Mouse (Mus musculus) limb, embryonic 12.5 days (tissue): ENCODE results near the gene C1rl. TPM values are rescaled to one million over a fixed set of nuclear protein-coding genes. Genes with fewer than 3 reads are reported as not detected.
"Not testable (repeated sequence)": the region's sequence is repeated elsewhere in the genome, so short reads cannot be mapped to it uniquely, and the experiment has no call there.

Experiments
- ATAC-seq: fragments of 200-750 bp; cut with Nextera tagmentation; 2 replicates; pipeline ENCODE4 v1.8.0; 2017; ENCODE audit warnings: low read depth, moderate TSS enrichment; ENCODE audit not compliant: insufficient number of reproducible peaks, insufficient read depth, low FRiP score, low TSS enrichment
- H3K27ac ChIP-seq: fragments of 300-500 bp; sonication (generic); 2 replicates; pipeline ENCODE4 v1.5.1; 2016; ENCODE audit warnings: mild to moderate bottlenecking, moderate library complexity
- H3K27me3 ChIP-seq: fragments of 300-500 bp; sonication (generic); 2 replicates; pipeline ENCODE4 v1.6.1; 2016; ENCODE audit warnings: mild to moderate bottlenecking, moderate library complexity
- H3K36me3 ChIP-seq: fragments of 300-500 bp; sonication (generic); 2 replicates; pipeline ENCODE4 v1.6.1; 2016; ENCODE audit warnings: mild to moderate bottlenecking, moderate library complexity
- H3K4me1 ChIP-seq: fragments of 300-500 bp; sonication (generic); replicated peaks from 2 replicates; pipeline ENCODE4 v1.6.1; 2016
- H3K4me2 ChIP-seq: fragments of 300-500 bp; sonication (generic); 2 replicates; pipeline ENCODE4 v1.6.1; 2016; ENCODE audit warnings: mild to moderate bottlenecking, moderate library complexity
- H3K4me3 ChIP-seq: fragments of 300-500 bp; sonication (generic); replicated peaks from 2 replicates; pipeline ENCODE4 v1.5.1; 2016; ENCODE audit warnings: mild to moderate bottlenecking
- H3K9ac ChIP-seq: fragments of 300-500 bp; sonication (generic); replicated peaks from 2 replicates; pipeline ENCODE4 v1.6.1; 2016; ENCODE audit warnings: mild to moderate bottlenecking, moderate library complexity
- H3K9me3 ChIP-seq: fragments of 300-500 bp; sonication (generic); 2 replicates; pipeline ENCODE4 v1.6.1; 2016; ENCODE audit warnings: mild to moderate bottlenecking, moderate library complexity
- WGBS: fragments of 180-500 bp; shearing (Covaris S2); methylation state at CpG from one replicate; pipeline ENCODE4 v1.1.7; 2016; 5-methylcytosine and 5-hydroxymethylcytosine counted together
- polyA plus RNA-seq: library from polyadenylated mRNA; unstranded; fragments of >200 nt; fragmentation: Nextera tagmentation; extraction: Ambion mirVana; gene quantifications from 2 replicates; pipeline ENCODE4 v1.2.1, GENCODE M21; 2016

C1rl gene
- polyA plus RNA-seq, 1 experiment from 2014 or later, result 0.63 TPM

DNA sequence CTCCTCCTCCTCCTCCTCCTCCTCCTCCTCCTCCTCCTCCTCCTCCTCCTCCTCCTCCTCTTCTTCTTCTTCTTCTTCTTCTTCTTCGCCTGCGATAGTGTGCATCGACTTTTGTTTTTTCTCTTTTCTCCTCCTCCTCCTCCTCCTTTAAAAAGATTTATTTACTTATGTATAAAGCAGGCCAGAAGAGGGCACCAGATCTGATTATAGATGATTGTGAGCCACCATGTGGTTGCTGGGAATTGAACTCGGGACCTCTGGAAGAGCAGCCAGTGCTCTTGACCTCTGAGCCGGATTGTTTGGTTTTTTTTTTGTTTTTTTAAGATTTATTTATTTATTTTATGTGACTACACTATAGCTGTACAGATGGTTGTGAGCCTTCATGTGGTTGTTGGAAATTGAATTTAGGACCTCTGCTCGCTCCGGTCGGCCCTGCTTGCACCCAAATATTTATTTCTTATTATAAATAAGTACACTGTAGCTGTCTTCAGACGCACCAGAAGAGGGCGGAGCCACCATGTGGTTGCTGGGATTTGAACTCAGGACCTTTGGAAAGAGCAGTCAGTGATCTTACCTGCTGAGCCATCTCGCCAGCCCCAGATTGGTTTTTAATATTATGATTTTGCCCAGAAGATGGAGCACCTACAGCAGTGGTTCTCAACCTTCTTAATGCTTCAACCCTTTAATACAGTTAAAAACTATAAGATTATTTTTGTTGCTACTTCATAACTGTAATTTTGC, 17.4 kb upstream of the C1rl start:
- not testable (repeated sequence) for H3K36me3 ChIP-seq, H3K9ac ChIP-seq, H3K27me3 ChIP-seq, H3K9me3 ChIP-seq, H3K4me2 ChIP-seq, H3K27ac ChIP-seq, H3K4me3 ChIP-seq, ATAC-seq, H3K4me1 ChIP-seq
- WGBS, result 92% methylated on average over 8 of the region's 11 CpGs

DNA sequence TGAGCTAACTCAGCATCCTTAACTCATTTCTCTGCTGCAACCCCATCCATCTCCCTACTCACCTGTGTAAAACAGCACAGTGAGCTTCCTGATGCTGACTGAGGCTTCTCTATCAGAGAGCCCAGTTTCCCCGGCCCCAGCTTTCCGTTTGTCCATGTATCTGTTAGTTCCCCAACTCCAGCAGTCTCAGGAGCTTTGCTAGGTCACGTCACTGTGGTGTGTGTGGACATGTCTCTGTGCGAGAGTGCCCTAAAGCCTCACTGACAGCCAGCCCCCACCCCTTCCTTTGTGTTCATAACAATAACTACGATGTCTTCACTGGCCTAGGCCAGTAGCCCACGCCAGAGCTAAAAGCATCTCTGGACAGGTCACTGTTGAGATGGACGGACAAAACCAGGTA, 16.7 kb upstream of the C1rl start:
- Histone ChIP-seq H3K27me3 (no peaks in the 10 kb centered on the region), H3K27ac (no peak overlapping the region), H3K4me2 (no peak overlapping the region), H3K4me3 (no peak overlapping the region), H3K9ac (no peak overlapping the region), H3K36me3 (no peaks in the 10 kb centered on the region), H3K4me1 (no peaks in the 10 kb centered on the region), H3K9me3 (no peaks in the 10 kb centered on the region)
- no peak for ATAC-seq
- 91% methylated on average over 7 of the region's 7 CpGs for WGBS

DNA sequence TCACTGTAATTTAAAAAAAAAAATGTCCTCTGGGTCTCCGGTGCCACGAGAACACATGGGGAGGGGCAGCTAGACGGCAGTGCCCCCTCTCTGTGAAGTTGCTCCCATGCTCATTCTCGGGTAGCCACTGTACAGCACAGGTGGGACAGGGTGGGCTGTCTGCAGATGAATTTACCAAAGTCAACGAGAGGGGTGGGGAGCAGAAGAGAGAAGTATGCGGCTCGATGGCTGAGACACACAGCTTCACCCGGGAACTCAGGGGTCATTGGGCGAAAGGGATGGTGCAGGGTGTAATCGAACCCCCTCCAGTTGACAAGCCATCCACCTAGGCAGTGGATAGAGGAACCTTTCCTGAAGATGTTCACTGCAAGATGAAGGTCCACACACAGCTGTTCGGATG, 16.1 kb upstream of the C1rl start:
- Histone ChIP-seq H3K4me3 (no peak overlapping the region), H3K27me3 (no peaks in the 10 kb centered on the region), H3K4me1 (no peaks in the 10 kb centered on the region), H3K9me3 (no peaks in the 10 kb centered on the region), H3K9ac (no peak overlapping the region), H3K27ac (no peak overlapping the region), H3K36me3 (no peaks in the 10 kb centered on the region), H3K4me2 (no peak overlapping the region)
- WGBS, result 84% methylated on average over 11 of the region's 11 CpGs
- ATAC-seq, result no peak

DNA sequence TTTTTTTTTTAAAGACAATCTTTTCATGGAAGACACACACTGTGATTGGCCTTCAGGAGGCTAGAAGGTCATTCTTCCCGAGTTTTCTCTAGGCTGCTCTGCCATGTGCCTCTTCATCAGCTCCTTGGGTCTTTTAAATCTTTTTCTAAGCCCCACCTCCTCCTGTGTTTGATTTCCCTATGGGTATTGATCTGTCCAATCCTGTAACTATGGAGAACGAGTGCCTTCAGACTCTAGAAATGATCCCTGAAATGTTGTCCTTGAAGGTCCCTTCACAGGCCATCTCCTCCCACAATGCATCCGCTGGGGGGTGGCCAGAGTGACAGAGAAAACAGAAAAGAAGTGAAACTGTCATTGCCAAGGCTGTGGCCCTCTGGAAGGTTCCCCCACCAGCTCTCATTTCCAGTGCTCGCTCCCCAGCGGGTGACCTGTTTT, 15.7 kb upstream of the C1rl start:
- H3K27me3 ChIP-seq, result no peaks in the 10 kb centered on the region
- H3K4me2 ChIP-seq, result no peak overlapping the region
- no peaks in the 10 kb centered on the region for H3K4me1 ChIP-seq
- no peaks in the 10 kb centered on the region for H3K9me3 ChIP-seq
- H3K36me3 ChIP-seq, result no peaks in the 10 kb centered on the region
- no peak overlapping the region for H3K4me3 ChIP-seq
- no peak overlapping the region for H3K9ac ChIP-seq
- 73% methylated on average over 5 of the region's 5 CpGs for WGBS
- ATAC-seq, result no peak
- no peak overlapping the region for H3K27ac ChIP-seq

DNA sequence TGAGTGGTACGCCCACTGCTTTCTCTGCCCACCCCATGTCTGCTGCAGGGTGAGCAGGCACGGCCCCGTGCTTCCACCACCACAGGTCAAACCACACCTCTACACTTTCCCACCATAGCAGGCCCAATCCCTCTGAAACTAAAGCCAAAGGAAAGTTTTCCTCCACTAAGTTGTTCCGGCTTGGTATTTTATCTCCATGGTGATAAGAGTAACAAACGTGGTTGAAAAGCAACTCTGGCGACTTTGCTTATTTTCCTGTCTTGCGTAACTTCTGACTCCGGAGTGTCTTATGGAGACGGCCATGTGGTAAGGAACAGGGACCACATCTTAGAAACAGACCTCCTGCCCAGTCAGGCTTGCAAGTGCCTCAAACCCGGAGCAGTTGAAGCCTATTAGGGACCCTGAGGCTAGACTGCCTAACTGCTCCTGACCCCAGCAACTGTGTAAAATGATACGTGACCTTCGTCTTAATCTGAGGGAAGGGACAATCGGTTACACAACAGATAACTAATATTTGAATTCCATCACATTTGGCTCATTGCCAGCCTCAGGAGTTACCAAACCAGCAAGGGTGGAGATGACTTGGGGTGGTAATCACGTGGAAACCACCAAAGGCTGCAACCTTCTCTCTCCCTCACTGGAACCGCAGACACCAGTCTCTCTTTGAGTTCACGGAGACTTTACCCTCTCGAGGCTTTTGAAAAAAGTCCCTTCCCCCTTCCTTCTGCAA, 14.8 kb upstream of the C1rl start:
- Histone ChIP-seq H3K27ac (no peak overlapping the region), H3K4me3 (no peak overlapping the region), H3K27me3 (no peaks in the 10 kb centered on the region), H3K9me3 (no peaks in the 10 kb centered on the region), H3K36me3 (no peaks in the 10 kb centered on the region), H3K9ac (no peak overlapping the region), H3K4me1 (no peaks in the 10 kb centered on the region), H3K4me2 (no peak overlapping the region)
- ATAC-seq, result no peak
- WGBS, result 73% methylated on average over 17 of the region's 17 CpGs

DNA sequence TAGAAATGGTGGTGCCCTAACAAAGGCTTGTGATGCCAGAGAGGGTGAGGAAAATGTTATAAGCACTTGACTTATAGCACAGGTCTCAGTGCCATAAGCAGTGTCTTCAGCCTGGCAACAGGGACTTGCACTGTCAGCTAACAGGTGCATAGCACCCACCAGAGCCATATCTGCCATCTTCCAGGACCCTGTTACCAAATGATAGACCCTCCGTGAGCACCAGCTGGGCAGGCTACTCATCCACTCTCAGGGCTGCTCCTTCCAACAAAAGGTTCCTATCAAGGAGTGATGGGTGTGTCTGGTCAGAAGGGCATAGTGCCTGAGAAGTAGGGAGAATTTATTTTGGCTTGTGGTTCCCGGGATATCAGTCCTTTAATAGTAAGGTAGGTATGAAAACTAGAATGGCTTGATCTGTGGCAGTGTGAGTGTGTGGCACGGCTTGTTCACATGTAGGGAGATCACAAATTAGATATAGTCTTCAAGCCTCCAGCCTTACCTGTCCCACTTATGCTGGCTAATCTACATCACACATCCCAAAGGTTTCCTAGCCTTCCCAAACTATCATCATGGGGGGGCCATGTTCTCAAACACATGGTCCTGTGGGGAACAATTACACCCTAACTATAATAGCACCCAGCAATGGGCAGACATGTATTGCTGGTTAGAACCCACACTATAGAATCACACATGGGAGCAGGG, 13.9 kb upstream of the C1rl start:
- Histone ChIP-seq H3K4me1 (no peaks in the 10 kb centered on the region), H3K27me3 (no peaks in the 10 kb centered on the region), H3K9ac (no peak overlapping the region), H3K27ac (no peak overlapping the region), H3K4me2 (no peak overlapping the region), H3K36me3 (no peaks in the 10 kb centered on the region), H3K4me3 (no peak overlapping the region), H3K9me3 (no peaks in the 10 kb centered on the region)
- WGBS, result 89% methylated on average over 3 of the region's 3 CpGs
- ATAC-seq, result no peak

DNA sequence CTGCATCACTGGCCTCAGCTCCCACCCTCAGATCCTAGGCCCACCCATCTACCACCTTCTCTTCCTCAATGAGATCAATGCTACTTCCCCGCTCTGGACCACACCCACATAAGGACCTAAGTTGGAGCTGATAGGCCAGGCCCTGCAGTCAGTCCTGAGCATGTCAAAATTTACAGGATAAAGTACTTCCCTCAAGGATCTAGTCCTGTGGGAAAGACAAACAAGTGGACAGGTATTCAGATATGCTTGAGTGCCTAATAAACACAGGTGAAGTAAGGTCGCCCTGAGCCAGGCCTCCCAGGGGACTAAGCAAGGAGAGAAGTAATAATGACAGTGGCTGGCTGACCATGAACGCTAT, 13.4 kb upstream of the C1rl start:
- Histone ChIP-seq H3K27me3 (no peaks in the 10 kb centered on the region), H3K4me1 (no peaks in the 10 kb centered on the region), H3K36me3 (no peaks in the 10 kb centered on the region), H3K9me3 (no peaks in the 10 kb centered on the region), H3K4me3 (no peak overlapping the region), H3K9ac (no peak overlapping the region), H3K4me2 (no peak overlapping the region), H3K27ac (no peak overlapping the region)
- WGBS, result 92% methylated on average over 3 of the region's 3 CpGs
- ATAC-seq, result no peak

DNA sequence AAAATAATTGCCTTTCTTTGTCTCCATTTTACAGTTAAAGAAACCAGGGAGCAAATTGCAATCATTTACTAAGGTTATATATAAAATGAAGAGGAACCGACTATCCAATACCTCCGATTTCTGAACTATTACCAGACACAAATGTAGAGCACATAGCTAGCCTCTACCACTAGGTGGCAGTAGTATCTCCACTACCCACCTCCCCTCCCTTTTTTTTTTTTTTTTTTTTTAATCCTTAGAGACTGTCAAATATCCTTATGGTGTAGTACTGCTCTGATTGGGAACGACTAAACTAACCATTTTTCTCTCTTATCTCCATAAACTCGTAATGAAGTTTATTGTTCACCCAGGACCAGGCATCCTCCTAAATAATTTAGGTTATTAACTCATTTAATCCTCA, 12.6 kb upstream of the C1rl start:
- Histone ChIP-seq H3K9ac (no peak overlapping the region), H3K4me2 (no peak overlapping the region), H3K27me3 (no peaks in the 10 kb centered on the region), H3K4me1 (no peaks in the 10 kb centered on the region), H3K4me3 (no peak overlapping the region), H3K9me3 (no peaks in the 10 kb centered on the region), H3K36me3 (no peaks in the 10 kb centered on the region), H3K27ac (no peak overlapping the region)
- WGBS, result 61% methylated on average over 4 of the region's 4 CpGs
- no peak for ATAC-seq

DNA sequence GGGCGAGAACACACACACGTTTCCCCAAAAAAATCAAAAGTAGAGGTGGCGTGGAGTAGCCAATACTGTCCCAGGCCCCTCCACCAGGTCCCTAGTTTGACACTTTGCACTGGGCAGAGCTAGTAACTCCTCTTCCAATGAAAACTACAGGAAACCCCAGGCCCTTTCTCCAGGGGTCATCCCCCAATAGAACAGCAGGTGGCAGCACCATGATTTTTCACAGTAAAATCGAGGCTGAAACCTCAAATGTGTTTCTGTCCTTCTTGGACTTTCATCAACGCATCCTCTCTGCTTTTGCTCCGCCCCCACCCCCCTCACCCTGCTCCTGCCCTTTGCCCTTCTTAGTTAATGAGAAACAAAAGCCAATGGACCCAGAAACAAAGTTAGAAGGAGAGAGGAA, 11.3 kb upstream of the C1rl start:
- WGBS, result 23% methylated on average over 6 of the region's 6 CpGs
- no peak overlapping the region for H3K27ac ChIP-seq
- no peak for ATAC-seq
- no peaks in the 10 kb centered on the region for H3K27me3 ChIP-seq
- H3K4me1 ChIP-seq, result no peaks in the 10 kb centered on the region
- H3K36me3 ChIP-seq, result no peaks in the 10 kb centered on the region
- H3K9ac ChIP-seq, result no peak overlapping the region
- H3K4me2 ChIP-seq, result no peak overlapping the region
- no peak overlapping the region for H3K4me3 ChIP-seq
- no peaks in the 10 kb centered on the region for H3K9me3 ChIP-seq

DNA sequence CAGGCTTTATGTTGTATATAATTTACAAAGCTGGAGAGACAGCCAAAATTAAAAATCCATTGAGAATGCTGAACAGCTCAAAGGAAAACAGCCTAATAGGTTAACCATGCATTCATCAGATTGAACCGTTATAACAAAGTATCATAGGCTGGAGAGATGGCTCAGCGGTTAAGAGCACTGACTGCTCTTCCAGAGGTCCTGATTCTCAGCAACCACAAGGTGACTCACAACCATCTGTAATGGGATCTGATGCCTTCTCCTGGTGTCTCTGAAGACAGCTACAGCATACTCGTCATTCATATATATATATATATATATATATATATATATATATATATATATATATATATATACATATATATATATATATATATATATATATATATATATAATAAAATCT, 9.1 kb upstream of the C1rl start:
- H3K36me3 ChIP-seq, result not testable (repeated sequence)

DNA sequence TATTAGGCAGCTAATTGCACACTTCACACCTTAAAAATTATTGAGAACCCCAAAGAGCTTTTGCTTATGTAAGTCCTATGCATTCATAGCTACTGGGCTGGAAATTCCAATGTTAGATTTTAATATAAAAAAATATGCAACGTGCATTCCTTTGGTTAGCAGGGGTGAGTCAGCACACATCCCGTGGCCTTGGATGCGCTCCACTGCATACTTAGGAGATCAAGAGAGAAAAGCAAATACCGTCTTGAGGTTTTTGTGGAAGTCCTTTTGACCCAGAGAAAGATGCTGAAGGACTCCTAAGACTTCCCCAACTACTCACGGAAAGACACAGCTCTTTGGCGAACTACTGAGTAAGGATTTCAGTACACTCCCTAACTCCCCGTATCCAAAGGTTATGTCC, 8.1 kb upstream of the C1rl start:
- Histone ChIP-seq H3K4me1 (no peaks in the 10 kb centered on the region), H3K4me2 (no peak overlapping the region), H3K36me3 (no peaks in the 10 kb centered on the region), H3K9ac (no peak overlapping the region), H3K27me3 (no peaks in the 10 kb centered on the region), H3K9me3 (no peaks in the 10 kb centered on the region), H3K27ac (no peak overlapping the region), H3K4me3 (no peak overlapping the region)
- ATAC-seq, result no peak
- 90% methylated on average over 7 of the region's 7 CpGs for WGBS

More for the DNA sequence above, 9.1 kb upstream of the C1rl start:
- not testable (repeated sequence) for H3K4me3 ChIP-seq, H3K27me3 ChIP-seq, ATAC-seq, H3K4me2 ChIP-seq, H3K9me3 ChIP-seq, H3K9ac ChIP-seq, H3K27ac ChIP-seq, H3K4me1 ChIP-seq
- 94% methylated on average over 3 of the region's 3 CpGs for WGBS
